Mouse (Mus musculus): Measurements from ENCODE around the gene Gm8127. TPM values are rescaled to one million over a fixed set of nuclear protein-coding genes. Genes with fewer than 3 reads are reported as not detected.
"Not testable (repeated sequence)": the region's sequence is repeated elsewhere in the genome, so short reads cannot be mapped to it uniquely, and the experiment has no call there.

The Gm8127 gene
- total and polyA plus RNA-seq, 3 experiments, result not detected

DNA sequence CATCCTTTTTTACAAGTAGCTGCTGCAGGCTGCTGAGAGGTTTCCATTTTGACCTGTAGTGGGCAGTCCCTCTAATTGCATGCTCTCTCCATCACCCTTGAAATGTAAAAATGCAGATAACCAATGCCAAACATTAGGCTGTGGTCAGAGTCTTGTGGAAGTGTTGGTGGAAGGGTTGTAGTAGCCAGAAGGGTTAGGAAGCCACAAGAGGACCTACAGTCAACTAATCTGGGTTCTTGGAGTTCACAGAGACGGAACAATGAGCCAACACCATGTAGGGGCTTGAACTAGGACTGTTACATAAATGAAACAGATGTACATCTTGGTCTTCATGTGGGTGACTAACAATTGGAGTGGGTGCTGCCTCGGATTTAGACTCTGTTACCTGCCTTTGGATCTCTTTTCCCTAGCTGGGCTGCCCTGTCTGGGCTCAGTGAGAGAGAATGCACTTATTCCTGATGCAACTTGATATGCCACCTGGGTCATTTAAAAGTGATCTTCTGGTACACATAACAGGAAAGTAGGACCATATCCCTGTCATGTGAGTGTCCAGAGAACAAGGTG, 25.0 kb downstream of the Gm8127 start:
- H3K36me3 ChIP-seq (replicated peaks); H3K9me3 ChIP-seq (replicated peaks); ATAC-seq (ENCODE audit: extremely low read depth, insufficient number of reproducible peaks, low FRiP score, poor library complexity, severe bottlenecking); H3K27me3 ChIP-seq (ENCODE audit: insufficient read depth, low read length); DNase-seq (ENCODE audit: low spot score); H3K4me1 ChIP-seq (ENCODE audit: insufficient read depth, low read depth, low read length); H3K4me3 ChIP-seq (ENCODE audit: low read depth, low read length): not testable (repeated sequence)

DNA sequence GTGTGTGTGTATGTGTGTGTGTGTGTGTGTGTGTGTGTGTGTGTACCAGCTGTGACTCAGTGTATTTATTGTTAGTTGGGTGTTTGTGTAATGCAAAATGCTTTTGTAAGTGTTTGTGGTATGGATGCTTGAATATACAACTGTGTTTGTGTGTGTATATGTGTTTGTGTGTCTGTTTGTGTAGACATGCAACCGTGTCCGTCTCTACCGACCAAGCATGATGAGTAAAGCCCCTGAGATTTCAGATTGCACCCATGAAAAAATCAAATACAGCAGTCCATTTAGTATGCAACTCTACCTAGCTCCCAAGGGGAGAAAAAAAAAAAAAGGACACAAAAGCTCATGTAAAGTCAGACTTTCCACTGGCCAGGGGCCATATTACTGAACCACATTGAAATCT, 30.2 kb downstream of the Gm8127 start:
- H3K36me3 ChIP-seq (replicated peaks); H3K27me3 ChIP-seq (ENCODE audit: insufficient read depth, low read length); DNase-seq (ENCODE audit: low spot score); H3K4me1 ChIP-seq (ENCODE audit: insufficient read depth, low read depth, low read length); H3K9me3 ChIP-seq (replicated peaks); H3K4me3 ChIP-seq (ENCODE audit: low read depth, low read length); ATAC-seq (ENCODE audit: extremely low read depth, insufficient number of reproducible peaks, low FRiP score, poor library complexity, severe bottlenecking): not testable (repeated sequence)

GRCm38 (mm10) chr14:43258349-43258748, 35.3 kb downstream of the Gm8127 start, which contains the start of gene Gm8126:
TSS of gene Gm8126 (plus strand) at chr14:43258649.
- not testable (repeated sequence) for ATAC-seq (ENCODE audit: extremely low read depth, insufficient number of reproducible peaks, low FRiP score, poor library complexity, severe bottlenecking); DNase-seq (ENCODE audit: low spot score); H3K4me3 ChIP-seq (ENCODE audit: low read depth, low read length); H3K4me1 ChIP-seq (ENCODE audit: insufficient read depth, low read depth, low read length); H3K36me3 ChIP-seq (replicated peaks); H3K9me3 ChIP-seq (replicated peaks); H3K27me3 ChIP-seq (ENCODE audit: insufficient read depth, low read length)

- not testable (repeated sequence) for H3K4me3 ChIP-seq (ENCODE audit: low read depth, low read length)
Observed at GRCm38 (mm10) chr14:43256511-43256910, 37.1 kb downstream of the Gm8127 start.

GRCm38 (mm10) chr14:43250549-43251253, 42.9 kb downstream of the Gm8127 start:
- H3K4me1 ChIP-seq (ENCODE audit: insufficient read depth, low read depth, low read length); H3K36me3 ChIP-seq (replicated peaks); H3K4me3 ChIP-seq (ENCODE audit: low read depth, low read length); ATAC-seq (ENCODE audit: extremely low read depth, insufficient number of reproducible peaks, low FRiP score, poor library complexity, severe bottlenecking); H3K27me3 ChIP-seq (ENCODE audit: insufficient read depth, low read length); DNase-seq (ENCODE audit: low spot score); H3K9me3 ChIP-seq (replicated peaks): not testable (repeated sequence)

More at GRCm38 (mm10) chr14:43256511-43256910, 37.1 kb downstream of the Gm8127 start:
- not testable (repeated sequence) for H3K36me3 ChIP-seq (replicated peaks); ATAC-seq (ENCODE audit: extremely low read depth, insufficient number of reproducible peaks, low FRiP score, poor library complexity, severe bottlenecking); H3K9me3 ChIP-seq (replicated peaks); H3K4me1 ChIP-seq (ENCODE audit: insufficient read depth, low read depth, low read length); DNase-seq (ENCODE audit: low spot score); H3K27me3 ChIP-seq (ENCODE audit: insufficient read depth, low read length)

DNA sequence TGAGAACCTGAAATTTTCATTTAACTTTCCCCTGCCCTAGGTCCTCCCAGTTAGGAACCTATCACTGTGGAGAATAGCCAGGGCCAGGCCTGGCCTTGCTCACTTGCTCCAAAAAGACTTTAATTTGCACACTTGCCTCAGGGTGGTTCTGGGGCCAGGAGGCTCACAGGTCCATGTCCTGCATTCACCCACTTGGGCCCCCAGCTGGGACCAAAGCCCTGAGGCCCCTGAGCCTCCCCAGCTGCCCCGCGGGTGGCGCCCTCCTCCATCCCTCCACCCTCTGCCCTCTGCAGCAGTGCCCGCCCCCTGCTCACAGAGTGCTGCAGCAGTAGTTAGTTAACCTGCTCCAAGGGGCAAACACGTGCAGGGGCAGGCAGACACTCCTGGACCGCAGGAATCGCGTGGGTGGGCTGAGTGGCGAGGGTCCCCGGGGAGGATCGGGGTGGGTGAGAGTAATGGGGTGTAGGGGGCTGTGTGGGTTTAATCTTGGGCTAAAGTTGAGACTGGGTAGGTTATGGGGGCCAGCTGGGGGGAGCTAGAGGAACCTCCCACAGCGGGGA, 43.9 kb downstream of the Gm8127 start:
- not testable (repeated sequence) for DNase-seq (ENCODE audit: low spot score); H3K4me3 ChIP-seq (ENCODE audit: low read depth, low read length); ATAC-seq (ENCODE audit: extremely low read depth, insufficient number of reproducible peaks, low FRiP score, poor library complexity, severe bottlenecking); H3K36me3 ChIP-seq (replicated peaks); H3K27me3 ChIP-seq (ENCODE audit: insufficient read depth, low read length); H3K4me1 ChIP-seq (ENCODE audit: insufficient read depth, low read depth, low read length); H3K9me3 ChIP-seq (replicated peaks)

Other genes with a start within 250 kb of the Gm8127 start
- gene Gm8094, start 217.2 kb downstream of the Gm8127 start, total RNA-seq (2014; fragmentation: Nextera tagmentation), result not detected in 2 replicates
- gene Gm8094, start 217.2 kb downstream of the Gm8127 start, total RNA-seq (2017), result not detected in 2 replicates
- gene Gm8094, start 217.2 kb downstream of the Gm8127 start, polyA plus RNA-seq (2012), result not detected in 2 replicates
- not detected in 2 replicates for gene Gm8104, start 193.2 kb downstream of the Gm8127 start, total RNA-seq (2014; fragmentation: Nextera tagmentation)
- gene Gm8104, start 193.2 kb downstream of the Gm8127 start, total RNA-seq (2017), result not detected in 2 replicates
- gene Gm8104, start 193.2 kb downstream of the Gm8127 start, polyA plus RNA-seq (2012), result not detected in 2 replicates
- gene Gm7233, start 114.0 kb downstream of the Gm8127 start, total RNA-seq (2014; fragmentation: Nextera tagmentation), result not detected in 2 replicates
- gene Gm7233, start 114.0 kb downstream of the Gm8127 start, total RNA-seq (2017), result 0.06 TPM in 1 of 2 replicates, not detected in the other
- gene Gm7233, start 114.0 kb downstream of the Gm8127 start, polyA plus RNA-seq (2012), result not detected in 2 replicates
- gene Gm8122, start 58.5 kb downstream of the Gm8127 start, total RNA-seq (2014; fragmentation: Nextera tagmentation), result not detected in 2 replicates
- gene Gm8122, start 58.5 kb downstream of the Gm8127 start, total RNA-seq (2017), result not detected in 2 replicates
- gene Gm8122, start 58.5 kb downstream of the Gm8127 start, polyA plus RNA-seq (2012), result not detected in 2 replicates
- 0.53 TPM in 1 of 2 replicates, not detected in the other for gene Gm8126, start 35.2 kb downstream of the Gm8127 start, total RNA-seq (2014; fragmentation: Nextera tagmentation)
- 0.17 and 0.66 TPM in 2 replicates for gene Gm8126, start 35.2 kb downstream of the Gm8127 start, total RNA-seq (2017)
- gene Gm8126, start 35.2 kb downstream of the Gm8127 start, polyA plus RNA-seq (2012), result not detected in 2 replicates
- gene Gm9732, start 18.8 kb downstream of the Gm8127 start, total RNA-seq (2014; fragmentation: Nextera tagmentation), result 14.6 and 23.0 TPM in 2 replicates
- gene Gm9732, start 18.8 kb downstream of the Gm8127 start, total RNA-seq (2017), result 9.5 and 11.7 TPM in 2 replicates
- gene Gm9732, start 18.8 kb downstream of the Gm8127 start, polyA plus RNA-seq (2012), result 0.24 and 0.56 TPM in 2 replicates
- not detected in 2 replicates for gene 1700001F09Rik, start 54.0 kb upstream of the Gm8127 start, total RNA-seq (2014; fragmentation: Nextera tagmentation)
- 0.33 TPM in 1 of 2 replicates, not detected in the other for gene 1700001F09Rik, start 54.0 kb upstream of the Gm8127 start, total RNA-seq (2017)
- gene 1700001F09Rik, start 54.0 kb upstream of the Gm8127 start, polyA plus RNA-seq (2012), result not detected in 2 replicates
- not detected in 2 replicates for gene Gm8138, start 122.5 kb upstream of the Gm8127 start, total RNA-seq (2014; fragmentation: Nextera tagmentation)
- gene Gm8138, start 122.5 kb upstream of the Gm8127 start, total RNA-seq (2017), result 0.06 and 0.55 TPM in 2 replicates
- not detected in 2 replicates for gene Gm8138, start 122.5 kb upstream of the Gm8127 start, polyA plus RNA-seq (2012)
- 0.58 TPM in 1 of 2 replicates, not detected in the other for gene Gm5799, start 249.7 kb upstream of the Gm8127 start, total RNA-seq (2014; fragmentation: Nextera tagmentation)
- gene Gm5799, start 249.7 kb upstream of the Gm8127 start, total RNA-seq (2017), result not detected in 2 replicates
- not detected in 2 replicates for gene Gm5799, start 249.7 kb upstream of the Gm8127 start, polyA plus RNA-seq (2012)